Mouse (Mus musculus): ENCODE results near the gene Fancc. TPM values are rescaled to one million over a fixed set of nuclear protein-coding genes. Genes with fewer than 3 reads are reported as not detected.
A peak's percentile ranks its signal among the peaks of the same experiment; 100 is the strongest.

Gene Fancc
- polyA plus RNA-seq, 1 experiment: 18.4 TPM

- Histone ChIP-seq H3K4me3 (replicated peaks; ENCODE audit: insufficient read depth, low read depth, low read length) (no peak overlapping the region), H3K4me1 (ENCODE audit: control insufficient read depth, insufficient read depth, low read length) (no peaks in the 10 kb centered on the region), H3K27ac (ENCODE audit: insufficient read depth, low read length) (no peak overlapping the region), H3K27me3 (ENCODE audit: control insufficient read depth, insufficient read depth, low read length) (no peaks in the 10 kb centered on the region)
- WGBS: 59% methylated on average over 4 of the region's 4 CpGs
- DNase-seq: no peak
- TF ChIP-seq POLR2A (IDR thresholded peaks at IDR 0.05; ENCODE audit: borderline replicate concordance, insufficient read depth, low read length): no peak
Observed at GRCm38 (mm10) chr13:63412662-63413061, 84.4 kb downstream of the Fancc start.

- no peaks in the 10 kb centered on the region for H3K4me1 ChIP-seq (ENCODE audit: control insufficient read depth, insufficient read depth, low read length)
- TF ChIP-seq CTCF (IDR thresholded peaks at IDR 0.05; ENCODE audit: borderline replicate concordance, insufficient read depth, low read depth, low read length) (no peak), POLR2A (IDR thresholded peaks at IDR 0.05; ENCODE audit: borderline replicate concordance, insufficient read depth, low read length) (no peak)
- no peak overlapping the region for H3K27ac ChIP-seq (ENCODE audit: insufficient read depth, low read length)
- WGBS: 58% methylated on average over 4 of the region's 4 CpGs
- no peak for DNase-seq
- no peak overlapping the region for H3K4me3 ChIP-seq (replicated peaks; ENCODE audit: insufficient read depth, low read depth, low read length)
- H3K27me3 ChIP-seq (ENCODE audit: control insufficient read depth, insufficient read depth, low read length): no peaks in the 10 kb centered on the region
Observed at GRCm38 (mm10) chr13:63411310-63412022, 85.6 kb downstream of the Fancc start.

- no peak overlapping the region for H3K27ac ChIP-seq (ENCODE audit: insufficient read depth, low read length)
- 90% methylated on average over 9 of the region's 9 CpGs for WGBS
- H3K4me1 ChIP-seq (ENCODE audit: control insufficient read depth, insufficient read depth, low read length): no peaks in the 10 kb centered on the region
- no peak overlapping the region for H3K4me3 ChIP-seq (replicated peaks; ENCODE audit: insufficient read depth, low read depth, low read length)
- H3K27me3 ChIP-seq (ENCODE audit: control insufficient read depth, insufficient read depth, low read length): no peaks in the 10 kb centered on the region
- TF ChIP-seq CTCF (IDR thresholded peaks at IDR 0.05; ENCODE audit: borderline replicate concordance, insufficient read depth, low read depth, low read length) (no peak), POLR2A (IDR thresholded peaks at IDR 0.05; ENCODE audit: borderline replicate concordance, insufficient read depth, low read length) (no peak)
- DNase-seq: no peak
Observed at GRCm38 (mm10) chr13:63410578-63411298, 86.3 kb downstream of the Fancc start.

GRCm38 (mm10) chr13:63405151-63405550 lies 91.9 kb downstream of the Fancc start:
- TF ChIP-seq CTCF (IDR thresholded peaks at IDR 0.05; ENCODE audit: borderline replicate concordance, insufficient read depth, low read depth, low read length): no peak
- no peak for TF ChIP-seq POLR2A (IDR thresholded peaks at IDR 0.05; ENCODE audit: borderline replicate concordance, insufficient read depth, low read length)
- WGBS: 80% methylated on average over 4 of the region's 4 CpGs
- H3K27ac ChIP-seq (ENCODE audit: insufficient read depth, low read length): no peak overlapping the region
- H3K4me3 ChIP-seq (replicated peaks; ENCODE audit: insufficient read depth, low read depth, low read length): no peak overlapping the region
- no peaks in the 10 kb centered on the region for H3K27me3 ChIP-seq (ENCODE audit: control insufficient read depth, insufficient read depth, low read length)
- no peaks in the 10 kb centered on the region; the same call in 1 of the 2 replicates for H3K4me1 ChIP-seq (ENCODE audit: control insufficient read depth, insufficient read depth, low read length)
- no peak for DNase-seq

GRCm38 (mm10) chr13:63404657-63405056 lies 92.4 kb downstream of the Fancc start:
- no peak for TF ChIP-seq POLR2A (IDR thresholded peaks at IDR 0.05; ENCODE audit: borderline replicate concordance, insufficient read depth, low read length)
- no peak for TF ChIP-seq CTCF (IDR thresholded peaks at IDR 0.05; ENCODE audit: borderline replicate concordance, insufficient read depth, low read depth, low read length)
- H3K27ac ChIP-seq (ENCODE audit: insufficient read depth, low read length): no peak overlapping the region
- 97% methylated on average over 2 of the region's 2 CpGs for WGBS
- DNase-seq: no peak
- no peaks in the 10 kb centered on the region for H3K27me3 ChIP-seq (ENCODE audit: control insufficient read depth, insufficient read depth, low read length)
- H3K4me1 ChIP-seq (ENCODE audit: control insufficient read depth, insufficient read depth, low read length): peaks cover 4% of the 10 kb centered on the region; the same call in 1 of the 2 replicates
- no peak overlapping the region for H3K4me3 ChIP-seq (replicated peaks; ENCODE audit: insufficient read depth, low read depth, low read length)

- Histone ChIP-seq H3K4me3 (replicated peaks; ENCODE audit: insufficient read depth, low read depth, low read length) (no peak overlapping the region), H3K27me3 (ENCODE audit: control insufficient read depth, insufficient read depth, low read length) (no peaks in the 10 kb centered on the region), H3K27ac (ENCODE audit: insufficient read depth, low read length) (0 out of 2 replicates have a peak overlapping the region, but pooled peaks have one; percentile 4), H3K4me1 (ENCODE audit: control insufficient read depth, insufficient read depth, low read length) (peaks cover 10% of the 10 kb centered on the region)
- 30% methylated on average over 2 of the region's 2 CpGs for WGBS
- no peak for TF ChIP-seq CTCF (IDR thresholded peaks at IDR 0.05; ENCODE audit: borderline replicate concordance, insufficient read depth, low read depth, low read length)
- no peak for TF ChIP-seq POLR2A (IDR thresholded peaks at IDR 0.05; ENCODE audit: borderline replicate concordance, insufficient read depth, low read length)
- peak; percentile 38 to 67 for DNase-seq
Observed at GRCm38 (mm10) chr13:63402823-63403222, 94.3 kb downstream of the Fancc start.

GRCm38 (mm10) chr13:63400069-63400468 lies 97.0 kb downstream of the Fancc start:
- Histone ChIP-seq H3K27ac (ENCODE audit: insufficient read depth, low read length) (peak overlapping the region; percentile 76; the same call in 1 of the 2 replicates), H3K4me3 (replicated peaks; ENCODE audit: insufficient read depth, low read depth, low read length) (no peak overlapping the region), H3K4me1 (ENCODE audit: control insufficient read depth, insufficient read depth, low read length) (peaks cover 10% of the 10 kb centered on the region), H3K27me3 (ENCODE audit: control insufficient read depth, insufficient read depth, low read length) (no peaks in the 10 kb centered on the region)
- WGBS: 43% methylated on average over 6 of the region's 6 CpGs
- TF ChIP-seq CTCF (IDR thresholded peaks at IDR 0.05; ENCODE audit: borderline replicate concordance, insufficient read depth, low read depth, low read length) (no peak), POLR2A (IDR thresholded peaks at IDR 0.05; ENCODE audit: borderline replicate concordance, insufficient read depth, low read length) (no peak)
- DNase-seq: peak; percentile 25 to 69

GRCm38 (mm10) chr13:63397420-63397819 lies 99.7 kb downstream of the Fancc start:
- H3K27me3 ChIP-seq (ENCODE audit: control insufficient read depth, insufficient read depth, low read length): no peaks in the 10 kb centered on the region
- TF ChIP-seq POLR2A (IDR thresholded peaks at IDR 0.05; ENCODE audit: borderline replicate concordance, insufficient read depth, low read length) (no peak), CTCF (IDR thresholded peaks at IDR 0.05; ENCODE audit: borderline replicate concordance, insufficient read depth, low read depth, low read length) (no peak)
- H3K27ac ChIP-seq (ENCODE audit: insufficient read depth, low read length): no peak overlapping the region
- H3K4me3 ChIP-seq (replicated peaks; ENCODE audit: insufficient read depth, low read depth, low read length): no peak overlapping the region
- H3K4me1 ChIP-seq (ENCODE audit: control insufficient read depth, insufficient read depth, low read length): peaks cover 10% of the 10 kb centered on the region
- DNase-seq: no peak
- WGBS: 91% methylated on average over 1 of the region's 1 CpGs
